Mouse (Mus musculus): Measurements from ENCODE around the gene Mcub.

Mcub gene

DNA sequence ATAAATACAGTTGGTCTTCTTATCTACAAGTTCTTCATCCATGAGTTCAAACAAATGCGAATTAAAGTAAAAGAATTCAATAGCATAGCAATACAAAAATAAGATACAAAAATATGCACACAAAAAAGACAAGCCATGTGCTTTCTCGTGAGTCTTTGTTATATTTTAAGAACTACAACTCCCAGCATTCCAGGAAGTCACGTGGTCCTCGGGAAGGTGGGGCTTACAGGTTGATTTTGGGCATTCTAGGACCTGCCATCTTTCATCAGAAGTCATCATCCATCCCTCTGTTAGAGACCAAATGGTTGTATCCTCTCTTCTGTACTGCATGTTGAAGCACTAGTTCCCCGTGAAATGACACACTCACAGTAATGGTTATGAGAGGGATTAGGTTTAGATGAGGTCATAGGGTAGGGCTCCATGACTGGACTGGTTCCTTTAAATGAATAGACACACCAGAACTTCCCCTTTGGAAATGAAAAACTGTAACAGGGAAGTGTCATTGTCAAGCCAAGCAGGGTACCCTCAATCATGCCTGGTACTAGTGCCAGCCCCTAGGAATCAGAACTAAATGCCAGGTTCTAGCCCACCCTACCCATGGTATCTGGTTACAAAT, 20.7 kb downstream of the Mcub start:
- in situ Hi-C loops (cut with MboI, MseI): no loop called here

DNA sequence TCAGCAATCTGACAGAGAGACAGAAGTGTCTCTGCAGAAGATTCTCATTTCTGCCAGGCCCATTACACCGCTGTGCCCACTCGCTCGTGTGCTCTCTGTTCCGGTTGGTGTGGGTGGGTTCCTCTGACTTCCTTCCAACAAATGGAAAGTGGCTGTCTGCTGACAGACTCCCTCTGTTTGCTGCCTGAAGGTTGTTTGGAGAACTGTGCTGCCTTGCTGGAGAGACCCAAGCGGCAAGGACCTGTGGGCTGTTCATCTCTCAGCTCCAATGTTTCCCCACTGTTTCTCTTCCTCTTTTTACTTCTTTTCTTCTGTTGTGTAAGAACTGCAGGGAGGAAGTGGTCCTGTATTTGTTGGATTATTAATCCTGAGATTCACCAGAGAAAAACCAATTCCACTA, 21.6 kb downstream of the Mcub start:
- in situ Hi-C loops (cut with MboI, MseI): no loop called here

DNA sequence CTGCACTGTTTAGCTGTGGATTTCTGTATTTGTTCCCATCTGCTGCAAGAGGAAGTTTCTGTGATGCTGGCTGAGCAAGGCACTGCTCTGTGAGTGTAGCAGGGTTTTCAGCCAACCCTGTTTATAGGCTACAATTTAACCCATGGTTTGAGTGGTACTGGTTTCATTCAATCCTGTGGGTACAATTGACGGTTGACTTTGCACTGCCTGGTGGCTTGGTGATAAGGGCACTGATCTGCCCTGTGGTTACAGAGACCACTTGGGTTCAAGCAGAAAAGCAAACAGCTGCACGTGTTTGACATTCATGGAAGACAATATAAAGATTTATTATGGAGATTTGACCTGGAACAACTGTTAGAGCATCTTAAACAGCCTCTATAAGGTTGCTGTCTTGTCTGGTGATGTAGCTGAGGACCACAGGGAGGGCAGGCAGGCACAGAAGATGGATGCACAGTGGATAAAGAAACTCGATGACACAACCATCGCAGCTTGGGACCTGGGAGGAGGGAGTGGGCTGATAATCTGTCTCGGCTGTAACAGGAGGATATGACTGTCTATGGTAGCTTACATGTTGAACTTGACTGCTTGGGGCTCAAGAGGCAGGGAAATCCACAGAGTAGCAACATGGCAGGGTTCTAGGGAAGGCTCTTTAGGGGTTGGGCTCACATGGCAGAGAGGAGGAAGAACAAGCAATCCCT, 23.6 kb downstream of the Mcub start:
- in situ Hi-C loops (cut with MboI, MseI): no loop called here

DNA sequence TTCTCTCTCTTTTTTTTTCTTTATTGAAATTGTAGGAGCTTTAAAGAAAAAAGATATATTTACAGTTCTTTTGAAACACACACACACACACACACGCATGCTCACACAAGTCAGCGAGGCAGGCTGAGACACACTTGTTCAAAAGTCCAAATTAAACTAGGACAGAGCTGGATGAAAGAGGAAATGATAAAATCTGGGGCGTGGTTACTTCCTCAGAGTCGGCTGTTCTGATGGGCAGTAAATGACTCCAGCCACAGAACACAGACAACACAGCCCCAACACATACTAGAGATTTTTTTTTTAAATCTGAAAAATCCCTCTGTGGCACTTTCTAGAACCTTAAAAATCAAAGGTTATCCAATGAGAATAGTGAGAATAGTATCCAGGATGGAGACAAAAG, 26.2 kb downstream of the Mcub start:
- in situ Hi-C loops (cut with MboI, MseI): no loop called here

DNA sequence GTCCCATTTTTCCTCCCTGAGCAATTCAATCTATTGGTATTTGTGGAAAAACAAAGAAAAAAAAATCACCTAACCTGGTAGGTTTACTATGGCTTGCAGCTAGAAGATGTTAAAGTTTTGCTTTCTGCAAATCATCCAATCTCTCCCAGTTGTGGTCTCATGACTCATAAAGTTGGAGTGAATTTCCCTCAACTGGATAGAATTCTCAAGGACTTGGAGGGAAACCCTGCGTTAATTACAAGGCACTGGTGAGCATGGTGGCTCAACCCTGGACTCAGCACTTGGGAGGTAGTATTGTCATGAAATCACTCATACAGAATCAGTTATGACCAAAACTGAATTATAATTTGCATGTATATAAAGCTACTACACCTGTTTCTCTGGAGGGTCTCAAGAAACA, 28.7 kb downstream of the Mcub start:
- in situ Hi-C loops (cut with MboI, MseI): no loop called here

DNA sequence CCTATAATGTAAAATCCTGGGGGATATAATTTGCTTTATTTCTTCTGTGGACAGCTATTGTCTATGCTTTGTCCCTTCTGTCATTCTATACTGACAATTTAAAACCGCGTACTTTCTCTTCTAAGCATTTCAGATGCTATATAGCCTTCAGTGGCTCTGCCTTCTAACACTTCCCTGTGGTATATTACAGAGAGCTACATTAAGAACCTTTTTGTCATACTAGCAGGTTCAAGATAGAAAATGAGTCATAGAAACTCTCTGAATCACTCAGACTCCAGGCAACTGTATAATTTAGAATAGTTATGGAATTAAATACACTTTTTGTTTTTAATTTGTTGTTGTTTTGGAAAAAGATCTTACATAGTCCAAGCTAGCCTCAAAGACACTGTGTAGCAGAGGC, 29.2 kb downstream of the Mcub start:
- in situ Hi-C loops (cut with MboI, MseI): no loop called here

DNA sequence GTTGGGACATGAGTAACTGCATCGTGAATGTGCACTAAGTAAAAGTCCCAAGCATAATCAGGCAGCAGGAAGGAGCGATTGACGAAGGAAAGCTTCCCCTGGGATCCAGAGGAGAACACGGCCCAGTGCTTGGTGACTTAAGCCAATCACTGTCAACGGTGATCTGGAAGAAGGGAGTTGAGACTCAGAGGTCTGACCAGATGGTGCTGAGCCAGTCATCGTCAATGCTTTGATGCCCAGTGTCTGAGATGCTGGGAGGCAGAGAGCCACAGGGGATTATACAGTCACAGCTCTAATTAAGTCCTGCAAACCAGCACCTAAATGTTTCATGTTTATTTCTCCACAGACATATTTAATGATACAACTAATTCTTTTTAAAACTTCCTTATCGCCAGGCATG, 30.9 kb downstream of the Mcub start:
- in situ Hi-C loops (cut with MboI, MseI): no loop called here

DNA sequence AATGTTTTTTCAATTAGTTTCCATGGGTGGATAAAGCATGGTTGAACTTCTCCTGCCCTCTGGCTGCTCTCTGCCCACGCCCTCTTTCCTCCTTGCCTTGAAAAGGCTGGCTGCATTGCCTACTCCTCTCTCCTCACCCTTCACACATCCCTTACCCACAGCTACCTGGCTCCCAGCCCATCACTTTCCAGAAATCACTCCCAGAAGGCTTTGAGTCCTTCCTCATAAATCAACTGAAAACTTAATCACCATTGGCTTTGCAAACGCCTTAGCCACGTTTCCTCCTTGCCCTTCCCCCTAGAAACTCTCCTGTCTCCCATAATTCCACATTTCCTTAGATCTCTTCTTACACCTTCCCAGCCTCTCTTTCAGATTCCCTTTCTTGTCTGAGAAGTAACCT, 32.2 kb downstream of the Mcub start:
- in situ Hi-C loops (cut with MboI, MseI): no loop called here

DNA sequence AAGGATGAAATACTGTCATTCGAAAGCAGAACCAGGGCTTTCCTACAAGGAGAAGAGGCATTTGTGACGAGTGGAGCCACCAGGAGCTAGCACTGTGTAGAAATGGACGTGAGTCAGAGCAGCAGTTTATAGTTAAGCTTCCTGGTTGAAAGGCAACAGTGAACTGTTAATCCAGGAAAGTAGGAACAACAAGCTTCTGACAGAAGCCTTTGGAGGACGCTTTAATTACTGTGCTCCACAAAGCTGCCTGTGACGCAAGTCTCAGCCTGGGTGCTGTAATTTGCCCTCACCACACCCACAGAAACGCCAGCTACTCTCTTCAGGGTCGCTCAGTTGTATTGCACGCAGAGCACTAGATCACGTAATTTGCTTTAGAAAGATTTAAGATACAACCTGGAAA, 33.4 kb downstream of the Mcub start:
- in situ Hi-C loops (cut with MboI, MseI): no loop called here

DNA sequence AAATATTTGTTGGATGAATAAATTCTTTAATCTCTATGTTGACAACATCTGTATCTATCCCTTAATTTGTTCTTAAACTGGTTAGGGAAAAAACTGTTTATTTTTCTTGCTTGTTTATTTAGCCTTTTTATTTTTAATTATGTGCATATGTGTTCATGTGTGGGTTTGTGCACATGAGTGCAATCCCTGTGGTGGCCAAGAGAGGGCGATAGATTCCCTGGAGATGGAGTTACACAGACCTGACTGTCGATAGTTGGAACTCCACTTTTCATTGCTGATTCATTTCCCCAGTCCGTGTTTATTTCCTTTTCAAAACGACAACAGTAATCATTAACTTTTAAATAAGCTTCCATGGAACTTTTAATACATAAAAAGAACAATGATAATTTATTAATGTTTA, 37.6 kb downstream of the Mcub start:
- in situ Hi-C loops (cut with MboI, MseI): no loop called here

DNA sequence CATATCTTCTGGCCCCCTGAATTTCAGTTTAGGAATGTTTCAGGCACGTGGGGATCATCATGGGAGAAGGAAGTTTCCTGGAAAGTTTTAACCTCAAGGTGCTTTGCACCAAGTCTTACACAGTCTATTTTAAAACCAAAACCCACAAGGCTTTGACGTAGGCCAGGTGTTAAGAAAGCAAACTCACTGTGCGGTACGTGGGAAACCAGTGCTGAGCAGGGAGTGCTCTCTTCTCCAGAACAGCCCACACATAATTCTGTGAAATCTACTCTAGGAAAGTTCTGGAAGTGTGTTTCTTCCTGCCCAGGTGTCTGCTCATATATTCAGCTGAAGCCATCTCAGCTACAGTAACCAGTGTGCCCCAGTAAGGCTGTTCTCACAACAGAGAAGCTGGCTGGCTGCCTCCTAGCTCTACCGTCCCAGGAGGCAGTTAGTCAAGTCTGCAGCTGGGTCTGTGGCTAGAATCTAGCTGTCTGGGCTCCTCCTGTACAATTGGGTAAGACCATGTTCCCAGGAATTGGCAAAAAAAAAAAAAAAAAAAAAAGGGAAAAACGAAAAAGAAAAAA, 39.7 kb downstream of the Mcub start:
- in situ Hi-C loops (cut with MboI, MseI): no loop called here

DNA sequence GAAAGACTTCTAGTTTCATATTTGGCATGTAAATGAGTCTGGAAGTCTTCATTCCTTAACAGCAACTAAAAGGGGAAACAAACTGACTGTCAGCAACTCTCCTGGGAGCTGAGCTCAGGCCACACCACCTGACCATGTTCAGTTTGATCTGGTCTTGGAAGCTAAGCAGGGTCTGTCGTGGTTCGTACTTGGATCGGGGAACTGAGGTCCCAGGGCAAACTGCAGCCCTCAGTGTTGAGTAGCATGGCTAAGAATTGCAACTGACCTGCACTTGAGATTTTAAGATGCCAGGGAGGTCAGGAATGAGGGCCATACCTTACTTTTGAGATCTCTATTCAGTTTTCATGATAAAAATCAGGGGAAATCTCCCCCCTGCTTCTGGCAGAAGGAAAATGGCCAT, 44.1 kb downstream of the Mcub start:
- in situ Hi-C loops (cut with MboI, MseI): no loop called here

DNA sequence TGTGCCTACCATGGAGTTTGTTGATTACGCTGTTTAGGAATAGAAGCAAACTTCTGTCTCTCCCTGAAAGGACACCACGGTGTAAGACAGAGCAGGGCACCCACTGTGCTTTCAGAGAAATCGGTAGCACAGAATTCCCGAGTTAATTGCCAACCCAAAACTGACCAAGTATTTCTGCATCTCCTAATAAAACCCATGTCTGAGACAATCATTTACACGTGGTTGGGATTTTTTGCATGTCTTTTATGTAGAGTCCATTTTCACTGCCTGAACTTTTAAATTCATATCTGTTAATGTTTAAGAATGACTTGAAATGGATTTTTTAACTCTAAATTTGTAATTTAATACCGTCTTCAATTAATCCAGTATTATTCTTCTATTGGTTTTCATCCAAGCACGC, 46.4 kb downstream of the Mcub start:
- in situ Hi-C loops (cut with MboI, MseI): no loop called here

DNA sequence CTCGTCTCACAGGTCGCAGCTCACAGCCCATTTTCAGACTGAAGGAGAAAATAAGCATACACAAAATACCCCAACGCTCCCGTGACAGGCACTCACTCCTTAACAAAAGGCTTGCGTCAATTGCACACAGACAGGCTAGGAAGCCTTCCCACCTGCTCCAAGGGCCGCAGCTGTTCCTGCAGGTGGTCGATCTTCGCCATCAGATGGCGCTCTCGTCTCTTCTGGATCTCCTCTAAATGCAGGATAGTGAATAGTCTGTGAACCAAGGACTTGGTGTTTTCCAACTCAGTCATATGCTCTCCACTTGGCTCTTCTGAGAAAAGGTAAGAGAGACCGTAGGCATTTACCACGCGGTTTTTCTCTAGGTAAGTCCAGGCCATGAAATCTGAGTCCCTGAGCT, 51.6 kb downstream of the Mcub start:
- in situ Hi-C loops (cut with MboI, MseI): loop anchor here (10.0 kb wide), 1 partner anchor 776 kb away; no protein-coding TSS in a partner anchor

DNA sequence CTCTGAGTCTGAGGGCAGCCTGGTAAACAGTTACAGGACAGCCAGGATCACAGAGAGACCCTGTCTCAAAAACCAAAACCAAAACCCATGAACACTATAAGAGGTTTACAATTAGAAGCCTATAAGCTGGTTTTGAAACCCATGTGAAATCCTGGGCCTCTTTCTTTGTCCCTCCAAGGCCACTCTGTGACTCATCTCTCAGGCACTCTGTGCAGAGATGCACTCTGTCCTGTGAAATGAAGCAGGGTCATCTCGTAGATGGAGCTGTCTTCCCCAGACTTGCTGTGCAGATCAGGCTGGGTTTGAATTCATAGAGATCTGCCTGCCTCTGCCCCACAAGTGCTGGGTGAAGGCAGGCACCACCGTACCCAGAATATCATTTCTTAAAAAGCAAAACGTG, 52.6 kb downstream of the Mcub start:
- in situ Hi-C loops (cut with MboI, MseI): loop anchor here (10.0 kb wide), 1 partner anchor 777 kb away; no protein-coding TSS in a partner anchor

DNA sequence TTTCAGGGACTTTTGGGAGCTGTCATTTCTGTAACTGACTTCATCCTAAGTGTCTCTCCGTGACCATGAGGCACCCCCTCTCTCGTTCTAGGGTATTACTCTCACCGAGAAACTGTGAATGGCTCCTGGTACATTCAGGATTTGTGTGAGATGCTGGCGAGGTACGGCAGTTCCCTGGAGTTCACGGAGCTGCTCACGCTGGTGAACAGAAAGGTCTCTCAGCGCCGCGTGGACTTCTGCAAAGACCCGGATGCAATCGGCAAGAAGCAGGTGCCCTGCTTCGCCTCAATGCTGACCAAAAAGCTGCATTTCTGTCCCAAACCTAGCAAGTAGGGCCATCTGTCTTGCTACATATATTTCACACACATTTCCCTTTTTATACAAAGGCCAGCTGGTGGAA, 56.8 kb downstream of the Mcub start:
- in situ Hi-C loops (cut with MboI, MseI): loop anchor here (10.0 kb wide), 1 partner anchor 782 kb away; no protein-coding TSS in a partner anchor

DNA sequence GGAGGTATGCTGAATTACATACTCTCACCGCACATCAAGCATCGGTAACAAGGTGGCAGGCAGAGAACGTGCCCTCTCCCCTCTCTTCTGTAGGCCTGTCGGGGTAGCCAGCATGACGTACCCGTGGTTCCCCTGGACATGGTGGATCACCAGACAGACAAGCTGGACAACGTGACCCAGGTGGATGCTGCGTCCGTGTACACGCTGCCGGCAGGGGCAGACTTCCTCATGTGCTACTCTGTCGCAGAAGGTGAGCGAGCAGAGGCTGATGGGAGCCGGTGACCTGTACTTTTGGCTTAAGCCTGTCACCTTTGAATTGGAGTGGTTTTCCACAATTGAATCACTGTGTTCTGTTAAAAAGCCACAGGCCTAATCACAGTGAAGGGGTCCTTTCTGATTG, 58.0 kb downstream of the Mcub start:
- in situ Hi-C loops (cut with MboI, MseI): loop anchor here (10.0 kb wide), 1 partner anchor 783 kb away; no protein-coding TSS in a partner anchor

DNA sequence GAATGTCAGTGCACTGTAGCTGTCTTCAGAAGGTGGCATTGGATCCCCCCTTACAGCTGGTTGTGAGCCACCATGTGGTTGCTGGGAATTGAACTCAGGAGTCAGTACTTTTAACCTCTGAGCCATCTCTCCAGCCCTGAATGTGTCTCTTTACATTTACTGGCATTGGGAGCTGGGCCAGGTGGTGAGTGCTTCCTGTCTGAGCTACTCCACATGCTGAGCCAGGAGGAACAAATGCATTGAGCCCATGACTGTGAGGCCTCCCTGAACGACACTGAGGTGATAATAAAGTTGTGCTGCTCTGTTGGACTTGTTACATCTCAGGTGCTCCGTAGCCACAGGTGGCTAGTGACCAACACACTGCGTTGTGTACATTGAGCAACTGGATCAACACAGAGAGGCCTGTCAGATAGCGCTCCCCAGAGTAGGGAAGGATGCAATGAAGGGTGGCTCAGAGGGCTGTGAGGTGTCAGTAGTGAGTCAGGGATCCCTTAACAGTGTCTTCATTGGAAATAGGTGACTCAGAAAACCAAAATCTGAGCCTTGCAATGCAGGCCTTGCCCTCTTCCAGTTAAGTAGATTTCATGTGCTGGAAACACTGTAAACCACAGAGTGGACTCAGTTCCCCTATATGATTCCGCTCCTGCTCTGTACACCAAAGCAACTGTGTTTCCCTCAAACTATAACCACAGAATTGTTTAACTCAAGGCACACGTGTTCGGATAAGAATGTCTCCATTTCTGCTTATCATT, 65.4 kb downstream of the Mcub start:
- in situ Hi-C loops (cut with MboI, MseI): loop anchor here (5.0 kb wide), 1 partner anchor 168 kb away; no protein-coding TSS in a partner anchor

DNA sequence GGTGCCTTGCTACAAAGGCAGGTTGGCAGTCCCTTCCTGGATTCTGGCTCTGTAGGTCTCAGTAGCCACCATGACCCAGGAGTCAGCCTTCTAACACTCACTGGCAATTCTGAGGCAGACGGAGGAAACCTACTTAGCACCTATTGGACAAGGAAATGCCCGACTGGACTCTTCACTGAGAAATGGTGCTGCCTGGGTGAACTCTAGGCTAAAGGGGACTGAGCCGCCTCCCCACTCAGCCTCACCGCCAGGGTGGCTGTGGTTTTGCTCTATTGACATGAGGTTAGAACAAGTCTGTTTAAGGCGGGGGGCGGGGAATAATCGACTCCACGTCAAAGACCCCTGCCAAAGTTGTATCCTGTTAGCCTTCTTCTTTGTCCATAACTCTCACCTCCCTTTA, 66.1 kb downstream of the Mcub start:
- in situ Hi-C loops (cut with MboI, MseI): no loop called here

DNA sequence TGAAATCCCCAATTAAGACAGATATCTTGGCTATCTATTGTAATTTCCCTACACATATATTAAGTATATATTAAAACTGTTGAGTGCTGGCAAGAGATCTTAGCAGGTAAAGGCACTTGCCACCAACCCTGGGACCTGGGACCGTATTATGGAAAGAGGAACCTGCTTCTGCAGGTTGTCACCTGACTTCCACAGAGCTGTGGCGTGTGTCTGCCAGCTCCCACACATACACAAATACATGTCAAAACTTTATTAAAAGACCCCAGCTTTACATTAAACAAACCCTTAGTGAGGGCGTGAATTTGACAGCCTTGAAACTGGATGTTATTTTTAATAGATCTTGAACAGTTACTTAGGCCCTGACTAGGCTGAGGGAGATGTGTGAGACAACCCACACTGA, 66.6 kb downstream of the Mcub start:
- in situ Hi-C loops (cut with MboI, MseI): no loop called here

DNA sequence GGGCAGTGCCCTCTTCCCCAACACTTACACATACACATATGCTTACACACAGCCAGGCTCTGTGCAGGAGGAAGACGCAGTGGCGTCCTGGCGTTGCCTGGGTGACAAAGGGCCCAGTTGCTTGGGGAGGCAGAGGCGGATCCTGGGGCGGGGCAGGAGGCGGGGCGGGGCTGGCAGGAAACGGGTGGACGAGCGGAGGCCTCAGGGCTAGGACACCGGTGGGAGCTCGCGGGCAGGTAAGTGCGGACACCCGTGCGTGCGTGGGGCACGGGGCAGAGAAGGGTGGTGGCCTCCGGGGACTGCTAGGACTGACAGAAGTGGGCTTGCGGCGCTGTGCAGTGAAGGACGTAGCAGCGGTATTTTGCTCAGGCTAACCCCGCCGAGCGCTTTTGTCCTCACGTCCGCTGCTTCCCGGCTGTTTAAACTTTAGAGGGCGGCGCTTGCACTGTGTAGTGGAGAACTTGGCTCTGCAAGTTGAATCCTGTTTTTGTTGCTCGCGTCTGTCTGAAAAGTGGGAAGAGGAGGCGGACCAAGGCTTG, 68.7 kb downstream of the Mcub start, which contains the start of gene Casp6:
Gene Casp6, plus strand, starts transcription at position 155 of the 539 bp plus-strand sequence.
- in situ Hi-C loops (cut with MboI, MseI): no loop called here

DNA sequence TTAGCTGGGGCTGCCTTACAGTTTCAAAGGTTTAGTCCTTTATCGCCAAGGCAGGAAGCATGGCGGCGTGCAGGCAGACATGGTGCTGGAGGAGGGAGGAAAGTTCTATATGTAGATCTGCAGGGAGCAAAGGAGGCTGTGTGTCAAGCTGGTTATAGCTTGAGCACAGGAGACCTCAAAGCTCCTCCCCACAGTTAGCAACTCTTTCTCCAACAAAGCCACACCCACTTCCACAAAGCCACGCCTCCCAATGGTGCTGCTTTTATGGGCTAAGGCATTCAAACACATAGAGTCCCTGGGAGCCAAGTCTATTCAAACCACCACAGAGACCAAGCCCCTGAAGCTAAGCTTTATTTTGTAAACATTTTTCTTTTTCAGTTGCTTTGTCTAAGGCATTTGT, 71.1 kb downstream of the Mcub start:
- in situ Hi-C loops (cut with MboI, MseI): no loop called here
